Mouse (Mus musculus): ENCODE results near the gene Tlr2. TPM values are rescaled to one million over a fixed set of nuclear protein-coding genes. Genes with fewer than 3 reads are reported as not detected.
A peak's percentile ranks its signal among the peaks of the same experiment; 100 is the strongest.
"Not testable (repeated sequence)": the region's sequence is repeated elsewhere in the genome, so short reads cannot be mapped to it uniquely, and the experiment has no call there.

Gene Tlr2
- under 1 TPM; 0.31 to 0.75 TPM for total RNA-seq (2021)
- long read RNA-seq, experiment 1, partial matches to known transcripts: 0 of 2 reads
- long read RNA-seq, experiment 1, other reads (novel, unspliced or antisense): 1 of 2 reads
- long read RNA-seq, experiment 2, partial matches to known transcripts: 0 of 1 reads
- long read RNA-seq, experiment 2, other reads (novel, unspliced or antisense): 0 of 1 reads

GRCm38 (mm10) chr3:83841095-83841850 is at the start of gene Tlr2:
Gene Tlr2, minus strand, starts transcription at chr3:83841767.
- peak within 1 kb of the TSS; percentile 88 for H3K4me3 ChIP-seq
- intact Hi-C loops (cut with DNase I): loop anchor here (1.0 kb wide), 1 partner anchor 58 kb away; no protein-coding TSS in a partner anchor
- peak; percentile 82 for TF ChIP-seq CTCF (IDR thresholded peaks at IDR 0.05)
- DNase-seq: peak; percentile 87
- peak within 1 kb of the TSS; percentile 80 for H3K27ac ChIP-seq

- TF ChIP-seq CTCF (IDR thresholded peaks at IDR 0.05): no peak
- Histone ChIP-seq H3K27ac (no peak overlapping the region), H3K4me3 (no peak overlapping the region)
- DNase-seq: no peak
- intact Hi-C loops (cut with DNase I): no loop called here
Measured at GRCm38 (mm10) chr3:83885163-83885562, 43.6 kb upstream of the Tlr2 start.

- H3K27ac ChIP-seq; DNase-seq; intact Hi-C loops (cut with DNase I); H3K4me3 ChIP-seq: not testable (repeated sequence)
Measured at GRCm38 (mm10) chr3:83879261-83880050, 37.9 kb upstream of the Tlr2 start.

GRCm38 (mm10) chr3:83878801-83879200 is 37.2 kb upstream of the Tlr2 start:
- no peak overlapping the region for H3K27ac ChIP-seq
- no peak overlapping the region for H3K4me3 ChIP-seq
- TF ChIP-seq CTCF (IDR thresholded peaks at IDR 0.05): no peak
- DNase-seq: no peak
- intact Hi-C loops (cut with DNase I): no loop called here

- no peak for TF ChIP-seq CTCF (IDR thresholded peaks at IDR 0.05)
- intact Hi-C loops (cut with DNase I): no loop called here
- Histone ChIP-seq H3K27ac (no peak overlapping the region), H3K4me3 (no peak overlapping the region)
- DNase-seq: no peak
Measured at GRCm38 (mm10) chr3:83876299-83876698, 34.7 kb upstream of the Tlr2 start.

GRCm38 (mm10) chr3:83875078-83875477 is 33.5 kb upstream of the Tlr2 start:
- DNase-seq; H3K4me3 ChIP-seq; H3K27ac ChIP-seq; intact Hi-C loops (cut with DNase I): not testable (repeated sequence)

GRCm38 (mm10) chr3:83872853-83873252 is 31.3 kb upstream of the Tlr2 start:
- DNase-seq; intact Hi-C loops (cut with DNase I); H3K27ac ChIP-seq; H3K4me3 ChIP-seq: not testable (repeated sequence)

DNA sequence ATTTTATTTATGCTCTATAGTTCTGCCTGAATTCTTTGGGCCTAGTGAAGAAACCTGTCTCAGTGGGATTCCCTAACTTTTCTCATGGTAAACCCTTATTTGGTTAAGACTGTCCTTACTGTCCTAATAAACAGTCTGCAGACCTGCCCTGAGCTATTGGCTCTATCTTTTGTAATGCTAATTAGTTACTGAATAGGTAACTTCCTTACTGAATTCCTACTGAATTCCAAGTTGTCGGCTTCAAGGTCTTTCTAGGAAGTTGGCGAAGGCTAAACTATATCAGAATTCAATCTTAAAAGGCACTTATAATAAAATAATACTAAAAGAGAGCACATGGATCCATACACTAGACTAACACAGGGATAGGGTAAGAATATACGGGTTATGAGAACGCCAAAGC is 30.4 kb upstream of the Tlr2 start:
- H3K4me3 ChIP-seq; intact Hi-C loops (cut with DNase I); DNase-seq; H3K27ac ChIP-seq: not testable (repeated sequence)

- H3K27ac ChIP-seq; intact Hi-C loops (cut with DNase I); H3K4me3 ChIP-seq; DNase-seq: not testable (repeated sequence)
Measured at GRCm38 (mm10) chr3:83871559-83871958, 30.0 kb upstream of the Tlr2 start.

- DNase-seq: no peak
- H3K27ac ChIP-seq: no peak overlapping the region
- no peak overlapping the region for H3K4me3 ChIP-seq
- intact Hi-C loops (cut with DNase I): no loop called here
- TF ChIP-seq CTCF (IDR thresholded peaks at IDR 0.05): no peak
Measured at GRCm38 (mm10) chr3:83869776-83870175, 28.2 kb upstream of the Tlr2 start.

- H3K4me3 ChIP-seq; intact Hi-C loops (cut with DNase I); DNase-seq; H3K27ac ChIP-seq: not testable (repeated sequence)
Measured at GRCm38 (mm10) chr3:83867026-83867425, 25.5 kb upstream of the Tlr2 start.

DNA sequence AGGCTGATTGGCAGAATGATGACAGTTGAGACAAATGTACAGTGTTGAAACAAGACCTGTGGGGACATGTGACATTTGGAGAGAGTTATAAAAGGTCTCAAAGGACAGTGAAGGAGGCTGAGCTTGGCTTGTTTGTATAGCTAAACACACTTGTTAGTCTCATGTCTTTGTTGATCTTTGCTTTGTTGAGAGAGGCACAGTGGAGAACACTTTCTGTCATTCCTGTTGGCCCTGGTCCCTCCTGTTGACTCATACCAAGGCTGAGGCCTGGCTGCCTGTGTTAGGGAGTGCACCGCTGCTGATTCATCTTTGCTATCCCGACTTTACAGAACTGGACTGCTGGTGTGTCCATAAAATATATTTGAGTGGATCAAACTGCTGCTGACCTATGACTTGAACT is 23.6 kb upstream of the Tlr2 start:
- peak; percentile 68 for DNase-seq
- H3K4me3 ChIP-seq: no peak overlapping the region
- no peak for TF ChIP-seq CTCF (IDR thresholded peaks at IDR 0.05)
- intact Hi-C loops (cut with DNase I): no loop called here
- peak overlapping the region; percentile 61 for H3K27ac ChIP-seq

GRCm38 (mm10) chr3:83864064-83864548 is 22.5 kb upstream of the Tlr2 start:
- no peak overlapping the region; the same call in 1 of the 2 replicates for H3K27ac ChIP-seq
- H3K4me3 ChIP-seq: no peak overlapping the region
- DNase-seq: no peak
- intact Hi-C loops (cut with DNase I): no loop called here
- TF ChIP-seq CTCF (IDR thresholded peaks at IDR 0.05): no peak

All from gastrocnemius, adult 2 months (tissue).